Mouse (Mus musculus) liver, embryonic 12.5 days (tissue): Measurements from ENCODE around the gene Top1. TPM values are rescaled to one million over a fixed set of nuclear protein-coding genes. Genes with fewer than 3 reads are reported as not detected.

ENCODE experiments used
- ATAC-seq: fragments of 200-750 bp; cut with Nextera tagmentation; 2 replicates; pipeline ENCODE4 v1.8.0; 2017; ENCODE audit warnings: moderate number of reproducible peaks, mild to moderate bottlenecking, moderate library complexity
- H3K27ac ChIP-seq: fragments of 300-500 bp; sonication (generic); 2 replicates; pipeline ENCODE4 v1.5.1; 2016; ENCODE audit warnings: mild to moderate bottlenecking
- H3K27me3 ChIP-seq: fragments of 300-500 bp; sonication (generic); replicated peaks from 2 replicates; pipeline ENCODE4 v1.6.1; 2016; ENCODE audit warnings: mild to moderate bottlenecking, moderate library complexity
- H3K36me3 ChIP-seq: fragments of 300-500 bp; sonication (generic); 2 replicates; pipeline ENCODE4 v1.6.1; 2016; ENCODE audit warnings: mild to moderate bottlenecking, moderate library complexity
- H3K4me1 ChIP-seq: fragments of 300-500 bp; sonication (generic); 2 replicates; pipeline ENCODE4 v1.6.1; 2016
- H3K4me2 ChIP-seq: fragments of 300-500 bp; sonication (generic); 2 replicates; pipeline ENCODE4 v1.6.1; 2016; ENCODE audit warnings: mild to moderate bottlenecking, moderate library complexity
- H3K4me3 ChIP-seq: fragments of 300-500 bp; sonication (generic); 2 replicates; pipeline ENCODE4 v1.5.1; 2016; ENCODE audit warnings: mild to moderate bottlenecking, moderate library complexity
- H3K9ac ChIP-seq: fragments of 300-500 bp; sonication (generic); 2 replicates; pipeline ENCODE4 v1.6.1; 2016; ENCODE audit warnings: mild to moderate bottlenecking, moderate library complexity
- H3K9me3 ChIP-seq: fragments of 300-500 bp; sonication (generic); replicated peaks from 2 replicates; pipeline ENCODE4 v1.6.1; 2016; ENCODE audit warnings: mild to moderate bottlenecking, moderate library complexity
- WGBS: fragments of 180-500 bp; shearing (Covaris S2); methylation state at CpG from one replicate; pipeline ENCODE4 v1.1.7; 2016; ENCODE audit not compliant: insufficient replicate concordance; 5-methylcytosine and 5-hydroxymethylcytosine counted together
- polyA plus RNA-seq: library from polyadenylated mRNA; unstranded; fragments of >200 nt; fragmentation: Nextera tagmentation; extraction: Ambion mirVana; gene quantifications from 2 replicates; pipeline ENCODE4 v1.2.1, GENCODE M21; 2016

Gene Top1
- polyA plus RNA-seq: 83.7 and 87.7 TPM in 2 replicates

GRCm38 (mm10) chr2:160645614-160646137 is at the start of gene Top1:
Gene Top1 (plus strand): TSS chr2:160645888.
- H3K27ac ChIP-seq: peak within 1 kb of the TSS; percentile 97
- H3K4me1 ChIP-seq: peaks cover 35% of the 10 kb centered on the region
- peak within 1 kb of the TSS; percentile 90 for H3K4me2 ChIP-seq
- H3K9ac ChIP-seq: peak within 1 kb of the TSS; percentile 100
- peak within 1 kb of the TSS; percentile 100 for H3K4me3 ChIP-seq
- under 1% methylated on average over 50 of the region's 50 CpGs for WGBS
- ATAC-seq: peak; percentile 97
- no peaks in the 10 kb centered on the region; the same call in 1 of the 2 replicates for H3K27me3 ChIP-seq
- no peaks in the 10 kb centered on the region for H3K9me3 ChIP-seq
- peaks cover 16% of the 10 kb centered on the region for H3K36me3 ChIP-seq

- Histone ChIP-seq H3K27me3 (peaks cover 13% of the 10 kb centered on the region; the same call in 1 of the 2 replicates), H3K4me1 (peaks cover 24% of the 10 kb centered on the region), H3K36me3 (no peaks in the 10 kb centered on the region), H3K9me3 (no peaks in the 10 kb centered on the region), H3K4me2 (no peak overlapping the region), H3K4me3 (no peak overlapping the region), H3K27ac (no peak overlapping the region), H3K9ac (no peak overlapping the region)
- peak; percentile 43; the same call in 1 of the 2 replicates for ATAC-seq
- 33% methylated on average over 12 of the region's 12 CpGs for WGBS
These were observed 48.0 kb upstream of the Top1 start for GRCm38 (mm10) chr2:160597582-160598281.

DNA sequence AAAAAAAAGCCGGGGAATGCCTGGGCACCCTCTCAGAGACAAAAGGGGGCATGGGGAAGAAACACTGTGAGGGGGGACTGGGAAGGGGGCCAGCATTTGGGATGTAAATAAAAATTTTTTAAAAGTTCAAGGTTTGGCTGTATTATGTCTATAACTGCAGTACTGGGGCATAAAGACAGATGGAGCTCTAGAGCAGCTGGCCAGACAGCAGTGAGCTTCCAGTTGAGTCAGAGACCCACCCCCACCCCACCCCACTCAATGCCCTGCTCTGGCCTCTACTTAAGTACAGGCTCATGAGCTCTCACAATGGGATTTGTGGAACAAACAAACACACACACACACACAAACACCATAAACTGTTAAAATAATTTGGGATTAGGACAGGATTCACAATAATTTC is 43.9 kb upstream of the Top1 start:
- Histone ChIP-seq H3K4me1 (peaks cover 57% of the 10 kb centered on the region), H3K9ac (peak overlapping the region; percentile 70), H3K4me2 (peak overlapping the region; percentile 61; the same call in 1 of the 2 replicates), H3K27me3 (peaks cover 14% of the 10 kb centered on the region), H3K36me3 (no peaks in the 10 kb centered on the region), H3K4me3 (no peak overlapping the region), H3K27ac (peak overlapping the region; percentile 99), H3K9me3 (no peaks in the 10 kb centered on the region)
- WGBS: 26% methylated on average over 1 of the region's 1 CpGs
- no peak for ATAC-seq

DNA sequence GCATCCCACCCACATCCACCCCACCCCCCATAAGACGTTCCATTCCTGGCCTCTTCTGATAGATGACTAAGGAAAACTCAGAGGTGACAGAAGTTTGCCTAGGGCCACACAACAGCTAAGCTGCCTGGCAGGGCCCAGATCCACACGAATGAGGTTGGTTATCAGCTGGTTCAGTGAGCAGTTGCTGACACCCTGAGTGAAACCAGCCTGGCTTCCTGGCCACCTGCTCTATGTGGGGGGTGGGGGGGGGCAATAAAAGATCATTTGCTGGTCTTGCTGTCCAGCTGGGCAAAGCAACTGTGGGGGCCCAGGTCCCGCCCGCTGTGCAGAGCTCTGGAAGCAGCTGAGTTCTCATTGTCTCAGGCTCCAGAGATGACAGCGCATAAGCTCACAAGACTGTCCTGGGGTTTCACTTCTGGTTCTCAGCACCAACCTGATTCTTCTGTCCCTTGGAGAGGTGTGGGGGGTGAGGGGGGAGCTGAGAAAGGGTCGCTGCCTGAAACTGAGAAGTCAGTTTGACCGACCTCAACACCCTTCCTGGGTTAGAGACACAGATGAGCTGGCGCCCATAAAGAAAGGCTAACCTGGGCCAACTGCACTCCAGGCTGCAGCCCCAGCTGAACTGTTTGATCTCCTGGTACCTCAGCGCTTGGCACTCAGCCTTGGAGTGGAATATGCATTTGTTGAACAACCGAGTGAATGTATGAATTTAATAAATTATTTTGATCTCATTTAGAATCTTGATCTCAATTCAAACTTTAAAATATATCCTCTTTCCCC is 42.3 kb upstream of the Top1 start:
- 29% methylated on average over 10 of the region's 10 CpGs for WGBS
- peak overlapping the region; percentile 33 for H3K4me3 ChIP-seq
- peak overlapping the region; percentile 70 for H3K9ac ChIP-seq

GRCm38 (mm10) chr2:160610012-160610411 is 35.7 kb upstream of the Top1 start:
- H3K4me2 ChIP-seq: no peak overlapping the region
- H3K27me3 ChIP-seq: peaks cover 12% of the 10 kb centered on the region; the same call in 1 of the 2 replicates
- H3K4me3 ChIP-seq: no peak overlapping the region
- no peak overlapping the region for H3K9ac ChIP-seq
- no peak for ATAC-seq
- H3K27ac ChIP-seq: no peak overlapping the region
- no peaks in the 10 kb centered on the region for H3K9me3 ChIP-seq
- H3K36me3 ChIP-seq: no peaks in the 10 kb centered on the region
- H3K4me1 ChIP-seq: peaks cover 11% of the 10 kb centered on the region
- WGBS: 55% methylated on average over 2 of the region's 2 CpGs

More for the DNA sequence above, 42.3 kb upstream of the Top1 start:
- H3K4me2 ChIP-seq: peak overlapping the region; percentile 61
- peaks cover 56% of the 10 kb centered on the region for H3K4me1 ChIP-seq
- no peaks in the 10 kb centered on the region for H3K9me3 ChIP-seq
- ATAC-seq: peak; percentile 98
- H3K27me3 ChIP-seq: peaks cover 8% of the 10 kb centered on the region; the same call in 1 of the 2 replicates
- no peaks in the 10 kb centered on the region for H3K36me3 ChIP-seq
- peak overlapping the region; percentile 99 for H3K27ac ChIP-seq

GRCm38 (mm10) chr2:160613186-160613919 is 32.3 kb upstream of the Top1 start:
- Histone ChIP-seq H3K9ac (no peak overlapping the region), H3K4me2 (no peak overlapping the region), H3K27me3 (0 out of 2 replicates have a peak, but pooled peaks cover 4% of the 10 kb centered on the region), H3K4me1 (peaks cover 12% of the 10 kb centered on the region), H3K4me3 (no peak overlapping the region), H3K27ac (no peak overlapping the region), H3K9me3 (no peaks in the 10 kb centered on the region), H3K36me3 (no peaks in the 10 kb centered on the region)
- WGBS: 72% methylated on average over 5 of the region's 5 CpGs
- no peak for ATAC-seq

DNA sequence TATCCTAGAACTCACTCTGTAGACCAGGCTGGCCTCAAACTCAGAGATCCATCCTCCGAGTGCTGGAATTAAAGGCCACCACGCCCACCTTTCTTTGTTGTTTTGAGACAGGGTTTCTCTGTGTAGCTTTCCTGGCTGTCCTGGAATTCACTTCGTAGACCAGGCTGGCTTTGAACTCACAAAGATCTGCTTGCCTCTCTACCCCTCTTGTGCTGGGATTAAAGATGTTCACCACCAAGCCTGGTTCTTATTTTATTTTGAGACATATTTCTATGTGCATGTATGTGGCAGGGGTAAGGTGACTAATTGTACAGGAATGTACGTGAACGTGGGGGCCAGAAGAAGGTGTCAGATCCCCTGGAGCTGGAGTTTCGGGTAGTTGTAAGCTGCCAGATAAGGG is 27.9 kb upstream of the Top1 start:
- Histone ChIP-seq H3K9ac (no peak overlapping the region), H3K4me2 (no peak overlapping the region), H3K9me3 (no peaks in the 10 kb centered on the region), H3K36me3 (no peaks in the 10 kb centered on the region), H3K27me3 (peaks cover 16% of the 10 kb centered on the region; the same call in 1 of the 2 replicates), H3K27ac (peak overlapping the region; percentile 90; the same call in 1 of the 2 replicates), H3K4me3 (no peak overlapping the region), H3K4me1 (peaks cover 53% of the 10 kb centered on the region)
- ATAC-seq: no peak
- 80% methylated on average over 6 of the region's 6 CpGs for WGBS

DNA sequence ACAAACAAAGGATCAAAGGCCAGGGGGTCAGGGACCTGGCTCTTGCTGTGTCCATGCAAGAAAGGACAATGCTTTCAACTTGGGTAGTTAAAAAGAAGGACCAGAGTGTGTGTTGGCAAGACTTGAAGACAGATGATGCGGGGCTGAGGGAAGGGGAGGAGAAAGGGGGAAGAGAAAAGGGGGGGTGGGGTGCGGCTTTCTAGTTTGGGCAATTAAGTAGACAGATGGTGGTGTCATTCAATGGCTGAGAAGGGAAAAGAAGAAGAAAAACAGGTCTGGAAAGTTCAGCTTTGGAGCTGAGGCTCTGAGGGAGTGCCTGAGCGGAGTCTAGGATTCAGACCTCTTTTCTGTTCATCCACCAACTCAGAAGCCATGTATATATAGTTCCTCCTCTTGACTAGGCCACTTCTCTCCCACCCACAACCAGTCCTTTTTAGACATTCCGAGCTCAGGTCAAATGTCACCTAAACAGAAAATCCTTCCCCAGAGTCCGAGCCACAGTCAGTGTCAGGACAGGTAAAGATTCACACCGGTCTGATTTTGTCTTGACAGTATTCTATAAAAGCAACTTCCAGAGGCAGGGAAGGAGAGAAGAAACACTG is 27.0 kb upstream of the Top1 start:
- Histone ChIP-seq H3K4me3 (peak overlapping the region; percentile 49), H3K9me3 (no peaks in the 10 kb centered on the region), H3K9ac (peak overlapping the region; percentile 62), H3K27ac (peak overlapping the region; percentile 90), H3K4me1 (peaks cover 55% of the 10 kb centered on the region), H3K4me2 (peak overlapping the region; percentile 69), H3K36me3 (no peaks in the 10 kb centered on the region), H3K27me3 (peaks cover 18% of the 10 kb centered on the region; the same call in 1 of the 2 replicates)
- WGBS: 65% methylated on average over 6 of the region's 6 CpGs
- peak; percentile 14; the same call in 1 of the 2 replicates for ATAC-seq

- peak; percentile 98 for ATAC-seq
- peak overlapping the region; percentile 62 for H3K9ac ChIP-seq
- 27% methylated on average over 5 of the region's 5 CpGs for WGBS
- H3K9me3 ChIP-seq: no peaks in the 10 kb centered on the region
- peak overlapping the region; percentile 49 for H3K4me3 ChIP-seq
- peak overlapping the region; percentile 69 for H3K4me2 ChIP-seq
- H3K36me3 ChIP-seq: no peaks in the 10 kb centered on the region
- peaks cover 55% of the 10 kb centered on the region for H3K4me1 ChIP-seq
- H3K27ac ChIP-seq: peak overlapping the region; percentile 90
- H3K27me3 ChIP-seq: peaks cover 17% of the 10 kb centered on the region; the same call in 1 of the 2 replicates
These were observed 26.4 kb upstream of the Top1 start for GRCm38 (mm10) chr2:160619300-160619699.

DNA sequence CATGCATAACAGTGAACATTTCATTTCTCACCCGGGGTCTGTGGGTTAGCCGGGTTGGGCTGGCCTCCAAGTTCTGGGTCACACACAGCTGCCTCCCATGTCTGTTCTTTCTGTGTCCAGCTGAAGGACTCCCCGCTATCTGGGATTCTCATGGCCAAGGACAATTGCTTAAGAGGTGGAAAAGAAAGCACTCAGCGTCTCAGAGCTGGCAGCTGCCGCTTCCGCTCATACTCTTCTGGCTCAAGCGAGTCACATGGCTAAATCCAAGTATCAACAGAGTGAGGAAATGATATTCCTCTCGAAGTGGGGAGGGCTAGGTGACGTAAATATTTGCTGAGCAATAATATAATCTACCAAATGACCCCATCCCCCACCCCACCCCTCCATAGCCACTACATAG is 25.9 kb upstream of the Top1 start:
- WGBS: 27% methylated on average over 9 of the region's 9 CpGs
- H3K4me3 ChIP-seq: peak overlapping the region; percentile 49
- peak overlapping the region; percentile 61 for H3K9ac ChIP-seq
- H3K9me3 ChIP-seq: no peaks in the 10 kb centered on the region
- H3K4me2 ChIP-seq: peak overlapping the region; percentile 69
- H3K27me3 ChIP-seq: peaks cover 18% of the 10 kb centered on the region; the same call in 1 of the 2 replicates
- H3K27ac ChIP-seq: peak overlapping the region; percentile 85
- peaks cover 55% of the 10 kb centered on the region for H3K4me1 ChIP-seq
- ATAC-seq: peak; percentile 54
- no peaks in the 10 kb centered on the region for H3K36me3 ChIP-seq
